Mouse (Mus musculus) right cerebral cortex, adult 2 months (tissue): ENCODE measurements around the gene Ntn5.

ENCODE experiments used
- DNase-seq, 2 experiments: peaks; one replicate each; pipeline ENCODE4 v3.0.0; 2021 to 2022; ENCODE audit warnings: low spot score in 2 of 2

Ntn5 gene

GRCm38 (mm10) chr7:45725713-45726112 is 41.9 kb downstream of the Ntn5 start, which contains the start of gene Spaca4:
Gene Spaca4, minus strand, starts transcription at chr7:45725813.
- DNase-seq: no peak

GRCm38 (mm10) chr7:45726419-45726818 is 42.6 kb downstream of the Ntn5 start:
- DNase-seq: no peak

- DNase-seq: no peak
These were observed 43.8 kb downstream of the Ntn5 start for GRCm38 (mm10) chr7:45727625-45728024.

GRCm38 (mm10) chr7:45730727-45731431 is 47.1 kb downstream of the Ntn5 start:
- DNase-seq: no peak

- DNase-seq: no peak
These were observed 49.7 kb downstream of the Ntn5 start for GRCm38 (mm10) chr7:45733477-45733876.

- DNase-seq: peak; percentile 88 to 92
These were observed 55.4 kb downstream of the Ntn5 start for GRCm38 (mm10) chr7:45739162-45739763.

- no peak for DNase-seq
These were observed 56.0 kb downstream of the Ntn5 start for GRCm38 (mm10) chr7:45739820-45740219.

- no peak for DNase-seq
These were observed 57.5 kb downstream of the Ntn5 start for GRCm38 (mm10) chr7:45741308-45741707.

GRCm38 (mm10) chr7:45741777-45742176 is 58.0 kb downstream of the Ntn5 start:
- DNase-seq: peak in 1 of 2 experiments; percentile 39

GRCm38 (mm10) chr7:45742338-45742737 is 58.5 kb downstream of the Ntn5 start:
- peak; percentile 84 to 85 for DNase-seq
